Mouse (Mus musculus) C3H10T1/2 (cell line): ENCODE measurements around the gene Nupr1. TPM values are rescaled to one million over a fixed set of nuclear protein-coding genes. Genes with fewer than 3 reads are reported as not detected.

Source experiments
- polyA plus RNA-seq, 2 experiments: library from polyadenylated mRNA; unstranded; fragments of >200 nt; fragmentation: generic; extraction: Trizol; gene quantifications; one replicate each; pipeline ENCODE4 v1.2.1; 2012; ENCODE audit warnings: missing spikeins in 2 of 2

Nupr1 gene
- polyA plus RNA-seq, result 100 to 1,000 TPM in 1 of 2 experiments, 10 to 100 TPM in 1; 12.1 to 109 TPM

GRCm38 (mm10) chr7:126630824-126631518 is at the start of gene Nupr1:
Gene Nupr1, minus strand, starts transcription at chr7:126630861.

GRCm38 (mm10) chr7:126676207-126676606 is 45.5 kb upstream of the Nupr1 start, which contains the start of gene Sult1a1:
Gene Sult1a1, minus strand, starts transcription at chr7:126676432.

DNA sequence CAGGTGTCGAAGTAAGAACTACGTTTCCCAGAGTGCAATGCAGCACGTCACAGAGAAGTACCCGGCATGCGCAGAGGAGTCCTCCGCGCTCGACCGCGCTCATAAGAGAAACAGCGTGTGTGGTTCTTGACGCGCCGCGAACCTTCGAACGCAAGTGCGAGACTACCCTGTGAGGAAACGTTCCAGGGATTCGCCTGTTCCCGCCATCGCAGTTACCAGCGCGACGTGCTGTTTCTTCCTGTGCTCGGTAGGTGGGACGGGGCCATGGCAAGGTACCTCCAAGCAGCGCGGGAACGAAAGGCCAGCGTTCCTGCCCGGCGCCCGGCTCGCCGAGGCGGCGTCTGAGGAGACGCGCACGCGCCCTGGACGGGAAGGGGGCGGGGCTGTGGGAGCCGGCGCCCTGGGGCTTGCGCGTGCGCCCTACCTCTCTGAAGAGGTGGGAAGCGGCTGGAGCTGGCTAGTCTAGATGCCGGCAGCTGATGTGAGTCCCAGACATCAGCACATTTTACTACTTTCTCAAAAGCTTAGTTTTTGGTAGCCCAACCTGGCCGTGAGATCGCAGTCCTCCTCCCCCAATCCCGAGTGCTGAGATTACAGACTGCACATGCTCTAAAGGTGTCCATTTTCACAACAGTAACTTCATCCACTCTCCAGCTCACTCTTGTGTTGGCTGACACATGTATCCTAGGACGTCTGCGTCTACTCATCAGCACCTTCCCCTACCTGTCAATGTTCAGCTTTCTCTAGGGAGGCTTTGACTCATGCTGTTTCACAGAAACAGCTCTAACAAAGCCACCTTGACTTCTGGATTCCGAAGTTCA is 18.8 kb upstream of the Nupr1 start, which contains the start of gene Sgf29:
TSS of gene Sgf29 (plus strand) at position 79 of the 821 bp plus-strand sequence.

DNA sequence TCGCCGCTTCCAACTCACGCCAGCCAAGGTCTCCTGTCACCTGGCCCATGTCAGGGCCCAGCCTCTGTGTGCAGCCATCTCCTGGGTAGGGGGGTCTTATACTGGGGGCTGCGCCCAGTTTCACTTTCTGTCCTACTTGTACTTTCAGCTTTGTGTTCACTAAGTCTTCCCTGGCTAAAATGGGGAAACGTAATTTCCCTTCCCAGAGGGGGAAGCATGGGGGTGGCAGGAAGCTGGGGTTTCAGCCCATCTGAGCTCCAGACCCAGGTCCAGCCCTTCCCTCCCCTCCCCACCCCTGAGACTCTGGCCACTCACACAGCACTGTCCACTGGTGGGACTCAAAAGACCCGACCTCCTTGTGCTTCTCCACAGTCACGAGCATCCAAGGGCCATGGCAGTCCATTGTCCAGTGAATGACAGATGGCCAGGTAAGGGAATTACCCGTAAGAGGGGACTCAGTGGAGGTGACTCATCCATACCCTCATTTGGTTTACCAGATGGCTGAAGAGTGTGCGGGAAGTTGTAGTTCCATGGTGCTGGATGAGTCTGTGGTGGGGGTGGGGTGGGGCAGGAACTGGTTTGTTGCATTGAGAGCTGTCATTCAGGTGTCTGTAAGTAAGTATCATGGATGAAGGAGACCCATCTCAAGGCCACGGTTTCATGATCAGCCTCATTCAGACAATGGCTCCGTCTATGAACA is 35.6 kb downstream of the Nupr1 start, which contains the start of gene Il27:
TSS of gene Il27 (minus strand) at position 80 of the 700 bp plus-strand sequence.

GRCm38 (mm10) chr7:126585717-126586116 is 44.9 kb downstream of the Nupr1 start, which contains the start of gene Cln3:
Gene Cln3, minus strand, starts transcription at chr7:126585817.

DNA sequence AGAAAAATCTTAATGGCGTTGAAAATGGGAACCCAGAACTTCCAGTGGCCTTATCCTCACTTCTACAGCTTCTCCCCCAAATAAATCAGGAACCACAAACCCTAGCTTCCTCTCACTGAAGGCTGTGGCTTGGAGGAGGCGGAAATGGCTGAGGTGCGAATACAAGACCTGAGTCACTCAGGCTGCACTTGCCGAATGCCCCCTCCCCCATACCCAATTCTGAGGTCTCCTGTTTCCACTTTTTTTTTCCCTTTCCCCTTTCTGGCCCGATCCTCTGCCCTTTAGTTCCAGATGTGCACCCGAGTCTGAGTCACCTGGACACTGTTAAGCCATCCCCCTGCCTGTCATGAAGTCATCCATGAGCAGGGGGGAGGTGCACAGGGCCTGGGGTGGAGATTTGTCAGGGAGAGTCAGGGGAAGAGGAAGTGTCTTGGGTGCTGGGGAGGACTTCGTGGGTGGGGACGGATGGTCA is 46.1 kb downstream of the Nupr1 start, which contains the start of gene Apobr:
TSS of gene Apobr (plus strand) at position 437 of the 472 bp plus-strand sequence.

Other genes starting within 250 kb of the Nupr1 start
- 1 to 10 TPM in 1 of 2 experiments, under 1 TPM in 1; 0.76 to 2.2 TPM for gene Nfatc2ip, start 234.1 kb downstream of the Nupr1 start, polyA plus RNA-seq
- gene Cd19, start 216.0 kb downstream of the Nupr1 start, polyA plus RNA-seq, result not detected
- gene Rabep2, start 202.1 kb downstream of the Nupr1 start, polyA plus RNA-seq, result 10 to 100 TPM; 11.8 to 23.9 TPM
- under 1 TPM; 0.06 to 0.48 TPM for gene Atp2a1, start 167.8 kb downstream of the Nupr1 start, polyA plus RNA-seq
- 10 to 100 TPM; 10.5 to 37.6 TPM for gene Sh2b1, start 155.4 kb downstream of the Nupr1 start, polyA plus RNA-seq
- gene Tufm, start 143.5 kb downstream of the Nupr1 start, polyA plus RNA-seq, result 100 to 1,000 TPM; 113 to 212 TPM
- gene Atxn2l, start 127.4 kb downstream of the Nupr1 start, polyA plus RNA-seq, result 10 to 100 TPM; 26.2 to 51.5 TPM
- 100 to 1,000 TPM in 1 of 2 experiments, 10 to 100 TPM in 1; 71.1 to 121 TPM for gene Eif3c, start 64.5 kb downstream of the Nupr1 start, polyA plus RNA-seq
- gene Apobr, start 45.9 kb downstream of the Nupr1 start, polyA plus RNA-seq, result under 1 TPM; 0.28 to 0.60 TPM
- under 1 TPM; 0.26 to 0.27 TPM for gene Cln3, start 45.0 kb downstream of the Nupr1 start, polyA plus RNA-seq
- not detected for gene Il27, start 35.9 kb downstream of the Nupr1 start, polyA plus RNA-seq
- 10 to 100 TPM; 24.3 to 64.3 TPM for gene Sgf29, start 18.4 kb upstream of the Nupr1 start, polyA plus RNA-seq
- gene Sult1a1, start 45.6 kb upstream of the Nupr1 start, polyA plus RNA-seq, result 10 to 100 TPM in 1 of 2 experiments, under 1 TPM in 1; 0.02 to 11.3 TPM
- 100 to 1,000 TPM in 1 of 2 experiments, 10 to 100 TPM in 1; 72.6 to 201 TPM for gene Bola2, start 64.5 kb upstream of the Nupr1 start, polyA plus RNA-seq
- gene Slx1b, start 64.9 kb upstream of the Nupr1 start, polyA plus RNA-seq, result 1 to 10 TPM; 5.3 to 7.8 TPM
- 1 to 10 TPM; 4.1 to 4.4 TPM for gene Coro1a, start 76.9 kb upstream of the Nupr1 start, polyA plus RNA-seq
- 100 to 1,000 TPM; 144 to 277 TPM for gene Mapk3, start 128.7 kb upstream of the Nupr1 start, polyA plus RNA-seq
- 1 to 10 TPM in 1 of 2 experiments, under 1 TPM in 1; 0.20 to 4.2 TPM for gene Gdpd3, start 135.5 kb upstream of the Nupr1 start, polyA plus RNA-seq
- gene Ypel3, start 146.1 kb upstream of the Nupr1 start, polyA plus RNA-seq, result 100 to 1,000 TPM in 1 of 2 experiments, 10 to 100 TPM in 1; 18.7 to 138 TPM
- gene Tbx6, start 150.6 kb upstream of the Nupr1 start, polyA plus RNA-seq, result under 1 TPM; 0.01 to 0.58 TPM
- gene Ppp4c, start 161.6 kb upstream of the Nupr1 start, polyA plus RNA-seq, result 100 to 1,000 TPM; 126 TPM
- under 1 TPM; 0.08 TPM for gene Fam57b, start 166.8 kb upstream of the Nupr1 start, polyA plus RNA-seq
- gene 4930451I11Rik, start 200.8 kb upstream of the Nupr1 start, polyA plus RNA-seq, result not detected
- not detected for gene Doc2a, start 216.6 kb upstream of the Nupr1 start, polyA plus RNA-seq
- 10 to 100 TPM; 10.8 to 24.2 TPM for gene Hirip3, start 231.1 kb upstream of the Nupr1 start, polyA plus RNA-seq
- 10 to 100 TPM; 65.9 to 98.4 TPM for gene Ino80e, start 231.5 kb upstream of the Nupr1 start, polyA plus RNA-seq